Mouse (Mus musculus) heart, adult 18-20 months (tissue): ENCODE measurements at regions not wholly inside any gene's neighbourhood (a gene's known extent, or its start where the extent isn't known, plus 50 kb on each side); places are given as distances from the start of the nearest gene placed in this dataset.

Experiments
- DNase-seq, 2 experiments: peaks; one replicate each; pipeline ENCODE4 v3.0.0; 2021 to 2022; ENCODE audit warnings: mixed read lengths in 1 of 2

GRCm38 (mm10) chr15:19094061-19094810, 275.5 kb downstream of the Cdh10 start:
- DNase-seq: no peak

- no peak for DNase-seq
Measured at GRCm38 (mm10) chr15:19114951-19115350, 296.2 kb downstream of the Cdh10 start.

- no peak for DNase-seq
Measured at GRCm38 (mm10) chr15:19118995-19119394, 300.2 kb downstream of the Cdh10 start.

GRCm38 (mm10) chr15:19127454-19127853, 308.7 kb downstream of the Cdh10 start:
- DNase-seq: no peak

GRCm38 (mm10) chr15:19129316-19129715, 310.6 kb downstream of the Cdh10 start:
- DNase-seq: no peak

- no peak for DNase-seq
Measured at GRCm38 (mm10) chr15:19153682-19154081, 334.9 kb downstream of the Cdh10 start.

GRCm38 (mm10) chr15:19162119-19162888, 343.6 kb downstream of the Cdh10 start:
- peak; percentile 44 to 64 for DNase-seq

GRCm38 (mm10) chr15:19175470-19175869, 356.7 kb downstream of the Cdh10 start:
- no peak for DNase-seq
